Comparison of ENCODE assay signal across 22 mouse cellular contexts in genomic region chr3:9146481-9146880, GRCm38 (mm10).
A peak's percentile ranks its signal among the peaks of the same experiment; 100 is the strongest.
DNase-seq lines count a peak whose midpoint lies in the region; ATAC-seq and TF ChIP-seq lines count a peak whose summit lies in the region.
"Had no signal": no experiment of that assay in that cellular context is flagged by ENCODE, and none has a peak within 500 bp of the region (broad histone marks: within the 10 kb centered on the region; RNA-seq: fewer than 3 reads in every experiment).

No protein-coding gene starts in this region.

- in situ Hi-C loops in Patski (cut with MboI; ENCODE audit: low pct_unique_long_range_greater_than_20kb): no loop called here

- H3ac ChIP-seq in myocyte (ENCODE audit: control insufficient read depth, insufficient read length): no peak overlapping the region

- peak overlapping the region; percentile 73 for H3K4me2 ChIP-seq in myocyte (ENCODE audit: low read depth)
- H3K4me2 ChIP-seq: embryonic facial prominence, embryonic 13.5 days; embryonic facial prominence, embryonic 15.5 days; forebrain, embryonic 12.5 days; forebrain, embryonic 15.5 days had no signal

- no peaks in the 10 kb centered on the region for H3K36me3 ChIP-seq in myocyte (ENCODE audit: control insufficient read depth, insufficient read depth)
- H3K36me3 ChIP-seq: embryonic facial prominence, embryonic 13.5 days; embryonic facial prominence, embryonic 15.5 days; forebrain, embryonic 12.5 days; forebrain, embryonic 15.5 days had no signal

- ATAC-seq in Patski: no peak
- ATAC-seq: activated CD4-positive, CD25-positive, alpha-beta regulatory T cell, adult 4 months; forebrain, embryonic 15.5 days; forebrain, postnatal 0 days had no signal

- CTCF ChIA-PET in Patski (lab: Charles Lee): no interaction called here

- H3K79me2 ChIP-seq in myocyte (ENCODE audit: control insufficient read depth, insufficient read depth): no peaks in the 10 kb centered on the region

- H3K4me3 ChIP-seq in myocyte: no peak overlapping the region
- H3K4me3 ChIP-seq: embryonic facial prominence, embryonic 13.5 days; embryonic facial prominence, embryonic 15.5 days; erythroblast, embryonic 14.5 days; forebrain, embryonic 12.5 days; forebrain, embryonic 15.5 days had no signal

- H3K27me3 ChIP-seq in Patski (peaks cover 24% of the 10 kb centered on the region), myocyte (ENCODE audit: control insufficient read depth, insufficient read depth, insufficient read length) (no peaks in the 10 kb centered on the region)
- H3K27me3 ChIP-seq: embryonic facial prominence, embryonic 13.5 days; embryonic facial prominence, embryonic 15.5 days; forebrain, embryonic 12.5 days; forebrain, embryonic 15.5 days had no signal

- TF ChIP-seq POLR2A in myocyte (IDR thresholded peaks at IDR 0.05; ENCODE audit: insufficient read length, low read depth): no peak

- intact Hi-C loops in gastrocnemius, postnatal 14 days (cut with DNase I; ENCODE audit: low total_unique reads): no loop called here

- POLR2A ChIA-PET in Patski (lab: Charles Lee): interaction anchor here (0.6 kb wide), 1 partner anchor 25 kb away, joined by 6 read pairs; no protein-coding TSS in a partner anchor

- TF ChIP-seq CTCF in Patski (IDR thresholded peaks at IDR 0.05): no peak

- peak; percentile 54 for DNase-seq in Patski (ENCODE audit: low read depth, low spot score)
- DNase-seq in fat pad, adult 2 months (ENCODE audit: extremely low read depth, low read depth, low spot score): peak; percentile 91
- no peak for DNase-seq in gastrocnemius, postnatal 14 days
- no peak for DNase-seq in adrenal gland, postnatal 4 days (ENCODE audit: low spot score in 2 of 2)
- DNase-seq: adrenal gland, adult 8-10 months; adrenal gland, postnatal 14 days; adrenal gland, postnatal 36 days; cerebellum, adult 11 months; cerebellum, adult 18-20 months; cerebellum, adult 8-10 months; cerebellum, adult 9-11 months; cerebellum, postnatal 14 days; cerebellum, postnatal 36 days; embryo, embryonic 11 days; forebrain, postnatal 0 days had no signal

TF ChIP-seq in myocyte, 11 proteins besides CTCF, POLR2A, EP300 and RAD21:
- TF ChIP-seq MAX (IDR thresholded peaks at IDR 0.05; ENCODE audit: low read depth): no peak
- no peak for TF ChIP-seq USF1 (IDR thresholded peaks at IDR 0.05; ENCODE audit: low read depth)
- TF ChIP-seq TCF3 (IDR thresholded peaks at IDR 0.05; ENCODE audit: insufficient read length, low read depth): no peak
- TF ChIP-seq E2F4 (IDR thresholded peaks at IDR 0.05; ENCODE audit: insufficient read depth): no peak
- TF ChIP-seq TCF12 (IDR thresholded peaks at IDR 0.05; ENCODE audit: insufficient read depth, poor library complexity, severe bottlenecking): no peak
- no peak for TF ChIP-seq CEBPB (IDR thresholded peaks at IDR 0.05; ENCODE audit: insufficient read depth, poor library complexity, severe bottlenecking)
- TF ChIP-seq MYOD1 (IDR thresholded peaks at IDR 0.05; ENCODE audit: control insufficient read depth in 1 of 3, insufficient read length in 2 of 3, low read depth in 2 of 3): no peak
- no peak for TF ChIP-seq POLR2AphosphoS2 (IDR thresholded peaks at IDR 0.05; ENCODE audit: insufficient read length, low read depth)
- TF ChIP-seq REST (IDR thresholded peaks at IDR 0.05; ENCODE audit: insufficient read depth, insufficient read length): no peak
- no peak for TF ChIP-seq SRF (IDR thresholded peaks at IDR 0.05; ENCODE audit: control insufficient read depth, insufficient read length, low read depth)
- no peak for TF ChIP-seq MYOG (IDR thresholded peaks at IDR 0.05; ENCODE audit: control insufficient read depth in 1 of 3, insufficient read depth in 1 of 3, insufficient read length in 2 of 3, low read depth in 2 of 3)

Comparison
In these comparisons a context has a peak if more than half of its experiments do, and no peak if none do; other contexts are left out.
1. DNase-seq: peak in Patski (single experiment) and fat pad, adult 2 months (single experiment); none in gastrocnemius, postnatal 14 days (single experiment) and adrenal gland, postnatal 4 days (0 of 2).